Mouse (Mus musculus) embryonic facial prominence, embryonic 13.5 days (tissue): ENCODE data around the gene Defb21. TPM values are rescaled to one million over a fixed set of nuclear protein-coding genes. Genes with fewer than 3 reads are reported as not detected.

Experiments used
- ATAC-seq: fragments of 200-750 bp; cut with Nextera tagmentation; 2 replicates; pipeline ENCODE4 v1.8.0; 2017; ENCODE audit warnings: low read depth; ENCODE audit not compliant: insufficient number of reproducible peaks, insufficient read depth, low FRiP score, low TSS enrichment
- H3K27ac ChIP-seq: fragments of 300-500 bp; sonication (generic); 2 replicates; pipeline ENCODE4 v1.5.1; 2015; ENCODE audit warnings: moderate library complexity, mild to moderate bottlenecking, inconsistent platforms
- H3K27me3 ChIP-seq: fragments of 300-500 bp; sonication (generic); 2 replicates; pipeline ENCODE4 v1.6.1; 2015; ENCODE audit warnings: mild to moderate bottlenecking, inconsistent platforms
- H3K36me3 ChIP-seq: fragments of 300-500 bp; sonication (generic); 2 replicates; pipeline ENCODE4 v1.6.1; 2015; ENCODE audit warnings: mild to moderate bottlenecking, inconsistent platforms
- H3K4me1 ChIP-seq: fragments of 300-500 bp; sonication (generic); 2 replicates; pipeline ENCODE4 v1.6.1; 2015; ENCODE audit warnings: inconsistent platforms
- H3K4me2 ChIP-seq: fragments of 300-500 bp; sonication (generic); 2 replicates; pipeline ENCODE4 v1.6.1; 2015; ENCODE audit warnings: moderate library complexity, mild to moderate bottlenecking, inconsistent platforms
- H3K4me3 ChIP-seq: fragments of 300-500 bp; sonication (generic); 2 replicates; pipeline ENCODE4 v1.5.1; 2015; ENCODE audit warnings: mild to moderate bottlenecking, inconsistent platforms
- H3K9ac ChIP-seq: fragments of 300-500 bp; sonication (generic); 2 replicates; pipeline ENCODE4 v1.6.1; 2015; ENCODE audit warnings: mild to moderate bottlenecking, inconsistent platforms
- H3K9me3 ChIP-seq: fragments of 300-500 bp; sonication (generic); 2 replicates; pipeline ENCODE4 v1.6.1; 2016; ENCODE audit warnings: inconsistent platforms
- WGBS: fragments of 180-500 bp; shearing (Covaris S2); methylation state at CpG from one replicate; pipeline ENCODE4 v1.1.7; 2015; ENCODE audit warnings: mixed read lengths; 5-methylcytosine and 5-hydroxymethylcytosine counted together
- polyA plus RNA-seq: library from polyadenylated mRNA; unstranded; fragments of >200 nt; fragmentation: Nextera tagmentation; extraction: Ambion mirVana; gene quantifications from 2 replicates; pipeline ENCODE4 v1.2.1, GENCODE M21; 2015

The Defb21 gene
- polyA plus RNA-seq: not detected in 2 replicates

- Histone ChIP-seq H3K36me3 (no peaks in the 10 kb centered on the region), H3K27ac (no peak within 1 kb of the TSS), H3K9me3 (no peaks in the 10 kb centered on the region), H3K27me3 (no peaks in the 10 kb centered on the region), H3K4me3 (no peak within 1 kb of the TSS), H3K9ac (no peak within 1 kb of the TSS), H3K4me2 (no peak within 1 kb of the TSS), H3K4me1 (no peaks in the 10 kb centered on the region)
- no peak for ATAC-seq
- WGBS: 62% methylated on average over 11 of the region's 11 CpGs
Observed at GRCm38 (mm10) chr2:152572114-152572794, at the start of gene Defb21. Gene Defb21, plus strand, starts transcription at chr2:152572744.

GRCm38 (mm10) chr2:152539944-152540710 is 32.4 kb upstream of the Defb21 start, which contains the start of gene Defb29:
Gene Defb29, minus strand, starts transcription at chr2:152540098.
- Histone ChIP-seq H3K9ac (no peak within 1 kb of the TSS), H3K27me3 (no peaks in the 10 kb centered on the region), H3K9me3 (peaks cover 4% of the 10 kb centered on the region; the same call in 1 of the 2 replicates), H3K4me3 (no peak within 1 kb of the TSS), H3K4me1 (no peaks in the 10 kb centered on the region), H3K27ac (no peak within 1 kb of the TSS), H3K4me2 (no peak within 1 kb of the TSS), H3K36me3 (no peaks in the 10 kb centered on the region)
- WGBS: 52% methylated on average over 13 of the region's 13 CpGs
- no peak for ATAC-seq

GRCm38 (mm10) chr2:152541979-152542378 is 30.6 kb upstream of the Defb21 start:
- H3K36me3 ChIP-seq: no peaks in the 10 kb centered on the region
- H3K4me2 ChIP-seq: no peak overlapping the region
- ATAC-seq: no peak
- H3K9ac ChIP-seq: no peak overlapping the region
- no peak overlapping the region for H3K27ac ChIP-seq
- H3K27me3 ChIP-seq: no peaks in the 10 kb centered on the region
- H3K9me3 ChIP-seq: peaks cover 4% of the 10 kb centered on the region; the same call in 1 of the 2 replicates
- no peak overlapping the region for H3K4me3 ChIP-seq
- H3K4me1 ChIP-seq: no peaks in the 10 kb centered on the region
- WGBS: 79% methylated on average over 9 of the region's 9 CpGs

- ATAC-seq: no peak
- Histone ChIP-seq H3K4me3 (no peak overlapping the region), H3K9me3 (peaks cover 4% of the 10 kb centered on the region; the same call in 1 of the 2 replicates), H3K27me3 (no peaks in the 10 kb centered on the region), H3K36me3 (no peaks in the 10 kb centered on the region), H3K4me2 (no peak overlapping the region), H3K27ac (no peak overlapping the region), H3K4me1 (no peaks in the 10 kb centered on the region), H3K9ac (no peak overlapping the region)
- WGBS: 67% methylated on average over 2 of the region's 2 CpGs
Observed at GRCm38 (mm10) chr2:152542897-152543296, 29.6 kb upstream of the Defb21 start.

- WGBS: 58% methylated on average over 4 of the region's 4 CpGs
- H3K9me3 ChIP-seq: peaks cover 4% of the 10 kb centered on the region; the same call in 1 of the 2 replicates
- no peak overlapping the region for H3K4me3 ChIP-seq
- no peak overlapping the region for H3K9ac ChIP-seq
- H3K27ac ChIP-seq: no peak overlapping the region
- ATAC-seq: no peak
- H3K36me3 ChIP-seq: no peaks in the 10 kb centered on the region
- no peaks in the 10 kb centered on the region for H3K4me1 ChIP-seq
- H3K27me3 ChIP-seq: no peaks in the 10 kb centered on the region
- no peak overlapping the region for H3K4me2 ChIP-seq
Observed at GRCm38 (mm10) chr2:152543478-152543877, 29.1 kb upstream of the Defb21 start.

GRCm38 (mm10) chr2:152544691-152545090 is 27.9 kb upstream of the Defb21 start:
- peaks cover 4% of the 10 kb centered on the region; the same call in 1 of the 2 replicates for H3K9me3 ChIP-seq
- ATAC-seq: no peak
- 18% methylated on average over 4 of the region's 4 CpGs for WGBS
- no peak overlapping the region for H3K9ac ChIP-seq
- H3K27ac ChIP-seq: no peak overlapping the region
- no peaks in the 10 kb centered on the region for H3K4me1 ChIP-seq
- no peaks in the 10 kb centered on the region for H3K27me3 ChIP-seq
- no peak overlapping the region for H3K4me2 ChIP-seq
- H3K4me3 ChIP-seq: no peak overlapping the region
- H3K36me3 ChIP-seq: no peaks in the 10 kb centered on the region

- Histone ChIP-seq H3K9me3 (no peaks in the 10 kb centered on the region; the same call in 1 of the 2 replicates), H3K4me3 (no peak overlapping the region), H3K4me1 (no peaks in the 10 kb centered on the region), H3K36me3 (no peaks in the 10 kb centered on the region), H3K27me3 (peaks cover 3% of the 10 kb centered on the region; the same call in 1 of the 2 replicates), H3K9ac (no peak overlapping the region), H3K27ac (no peak overlapping the region), H3K4me2 (no peak overlapping the region)
- WGBS: 79% methylated on average over 5 of the region's 5 CpGs
- no peak for ATAC-seq
Observed at GRCm38 (mm10) chr2:152548124-152548523, 24.4 kb upstream of the Defb21 start.

- 11% methylated on average over 16 of the region's 16 CpGs for whole genome bisulfite sequencing
- Histone ChIP-seq H3K27me3 (peaks cover 3% of the 10 kb centered on the region; the same call in 1 of the 2 replicates), H3K4me1 (no peaks in the 10 kb centered on the region), H3K4me3 (no peak overlapping the region), H3K27ac (no peak overlapping the region), H3K36me3 (no peaks in the 10 kb centered on the region), H3K9me3 (no peaks in the 10 kb centered on the region), H3K9ac (0 out of 2 replicates have a peak overlapping the region, but pooled peaks have one; percentile 22), H3K4me2 (peak overlapping the region; percentile 51)
- ATAC-seq: no peak
Observed at GRCm38 (mm10) chr2:152553774-152554423, 18.6 kb upstream of the Defb21 start.

GRCm38 (mm10) chr2:152556655-152557054 is 15.9 kb upstream of the Defb21 start:
- H3K36me3 ChIP-seq: no peaks in the 10 kb centered on the region
- no peaks in the 10 kb centered on the region for H3K4me1 ChIP-seq
- no peak overlapping the region for H3K4me3 ChIP-seq
- no peak overlapping the region for H3K4me2 ChIP-seq
- no peak overlapping the region for H3K9ac ChIP-seq
- peaks cover 3% of the 10 kb centered on the region; the same call in 1 of the 2 replicates for H3K27me3 ChIP-seq
- H3K9me3 ChIP-seq: no peaks in the 10 kb centered on the region
- no peak overlapping the region for H3K27ac ChIP-seq
- ATAC-seq: no peak
- 84% methylated on average over 7 of the region's 7 CpGs for WGBS

- Histone ChIP-seq H3K4me3 (no peak within 1 kb of the TSS), H3K36me3 (no peaks in the 10 kb centered on the region), H3K4me1 (no peaks in the 10 kb centered on the region), H3K9me3 (no peaks in the 10 kb centered on the region), H3K27ac (no peak within 1 kb of the TSS), H3K27me3 (no peaks in the 10 kb centered on the region), H3K4me2 (no peak within 1 kb of the TSS), H3K9ac (no peak within 1 kb of the TSS)
- ATAC-seq: no peak
- WGBS: 92% methylated on average over 5 of the region's 5 CpGs
Observed at GRCm38 (mm10) chr2:152569038-152569437, 3.5 kb upstream of the Defb21 start, which contains the start of gene Gm17416. Gene Gm17416, plus strand, starts transcription at chr2:152569338.

GRCm38 (mm10) chr2:152569881-152570280 is 2.7 kb upstream of the Defb21 start:
- Histone ChIP-seq H3K4me2 (no peak overlapping the region), H3K4me1 (no peaks in the 10 kb centered on the region), H3K9ac (no peak overlapping the region), H3K36me3 (no peaks in the 10 kb centered on the region), H3K27me3 (no peaks in the 10 kb centered on the region), H3K4me3 (no peak overlapping the region), H3K9me3 (no peaks in the 10 kb centered on the region), H3K27ac (no peak overlapping the region)
- ATAC-seq: no peak
- 80% methylated on average over 4 of the region's 4 CpGs for WGBS
